Mouse (Mus musculus) G1E (cell line): Measurements from ENCODE around the gene Arl15. TPM values are rescaled to one million over a fixed set of nuclear protein-coding genes. Genes with fewer than 3 reads are reported as not detected.
A peak's percentile ranks its signal among the peaks of the same experiment; 100 is the strongest.

ENCODE experiments used
- ATAC-seq: 2 replicates; pipeline ENCODE4 v1.8.0; 2016; ENCODE audit warnings: mild to moderate bottlenecking; ENCODE audit not compliant: insufficient number of reproducible peaks, poor library complexity, low FRiP score, severe bottlenecking; ENCODE audit errors: extremely low read depth
- DNase-seq: peaks from one replicate; pipeline ENCODE4 v3.0.0; 2012; ENCODE audit warnings: low spot score
- H3K27me3 ChIP-seq: 2 replicates; pipeline ENCODE4 v1.6.1; 2012; ENCODE audit warnings: mild to moderate bottlenecking, low read length, inconsistent platforms; ENCODE audit not compliant: insufficient read depth
- H3K36me3 ChIP-seq: replicated peaks from 2 replicates; pipeline ENCODE3; 2012; ENCODE audit warnings: mild to moderate bottlenecking, inconsistent platforms
- H3K4me1 ChIP-seq: 2 replicates; pipeline ENCODE4 v1.6.1; 2012; ENCODE audit warnings: low read depth, low read length, inconsistent platforms, mixed read lengths; ENCODE audit not compliant: insufficient read depth
- H3K4me3 ChIP-seq: 2 replicates; pipeline ENCODE4 v1.5.1; 2012; ENCODE audit warnings: low read depth, mild to moderate bottlenecking, inconsistent platforms, low read length, moderate library complexity, mixed read lengths
- H3K9me3 ChIP-seq: replicated peaks from 2 replicates; pipeline ENCODE4 v1.6.1; 2012; ENCODE audit warnings: inconsistent platforms
- CTCF ChIP-seq: IDR thresholded peaks from 2 replicates; pipeline ENCODE4 v1.5.1; 2012; ENCODE audit warnings: low read depth, low read length, inconsistent platforms, mixed read lengths
- GATA1 ChIP-seq: IDR thresholded peaks from 2 replicates; pipeline ENCODE4 v1.6.1; 2012; ENCODE audit warnings: borderline replicate concordance, low read length, inconsistent platforms, mixed read lengths
- GATA2 ChIP-seq: IDR thresholded peaks from 2 replicates; pipeline ENCODE4 v1.6.1; 2012; ENCODE audit warnings: low read depth, low read length, inconsistent platforms, borderline replicate concordance
- POLR2AphosphoS5 ChIP-seq: IDR thresholded peaks from 2 replicates; pipeline ENCODE4 v1.6.1; 2012; ENCODE audit warnings: low read depth, low read length, inconsistent platforms; ENCODE audit not compliant: insufficient replicate concordance
- TAL1 ChIP-seq: conservative IDR thresholded peaks from 2 replicates; pipeline ENCODE4 v1.6.1; 2012; ENCODE audit warnings: low read depth, low read length, inconsistent platforms, mixed read lengths
- polyA plus RNA-seq: library from polyadenylated mRNA; stranded (reverse); fragments of >175 nt; gene quantifications from 2 replicates; pipeline ENCODE4 v1.2.3, GENCODE M21; 2012
- total RNA-seq, 2 experiments: library from RNA; stranded (forward) in 1 of 2; stranded (reverse) in 1 of 2; fragments of 200-1000 nt in 1 of 2; fragments of >200 nt in 1 of 2; fragmentation: Nextera tagmentation in 1 of 2; gene quantifications; 2 replicates each; pipeline ENCODE4 v1.2.3; 2014 to 2017

The Arl15 gene
- total and polyA plus RNA-seq, 3 experiments, result 3.2 to 73.8 (median 64.0) TPM

- Histone ChIP-seq H3K27me3 (no peaks in the 10 kb centered on the region), H3K4me3 (no peak overlapping the region), H3K9me3 (no peaks in the 10 kb centered on the region), H3K36me3 (peaks cover 21% of the 10 kb centered on the region), H3K4me1 (peaks cover 71% of the 10 kb centered on the region)
- DNase-seq (no peak), ATAC-seq (no peak)
- TF ChIP-seq TAL1, result no peak
- TF ChIP-seq GATA1, result no peak
- no peak for TF ChIP-seq CTCF
- TF ChIP-seq POLR2AphosphoS5, result no peak
- TF ChIP-seq GATA2, result no peak
These were observed 60.4 kb downstream of the Arl15 start for GRCm38 (mm10) chr13:113854551-113855312.

- Histone ChIP-seq H3K36me3 (peaks cover 25% of the 10 kb centered on the region), H3K9me3 (no peaks in the 10 kb centered on the region), H3K27me3 (no peaks in the 10 kb centered on the region), H3K4me3 (no peak overlapping the region), H3K4me1 (peaks cover 68% of the 10 kb centered on the region)
- no peak for ATAC-seq
- TF ChIP-seq GATA2, result no peak
- TF ChIP-seq POLR2AphosphoS5, result no peak
- no peak for TF ChIP-seq CTCF
- no peak for TF ChIP-seq GATA1
- DNase-seq, result no peak
These were observed 62.6 kb downstream of the Arl15 start for GRCm38 (mm10) chr13:113856946-113857345.

- H3K27me3 ChIP-seq, result no peaks in the 10 kb centered on the region
- ATAC-seq (peak; percentile 63), DNase-seq (peak; percentile 26)
- no peaks in the 10 kb centered on the region for H3K9me3 ChIP-seq
- peaks cover 29% of the 10 kb centered on the region for H3K36me3 ChIP-seq
- peaks cover 69% of the 10 kb centered on the region for H3K4me1 ChIP-seq
- H3K4me3 ChIP-seq, result peak overlapping the region; percentile 45; the same call in 1 of the 2 replicates
- TF ChIP-seq GATA1 (no peak), CTCF (no peak), GATA2 (no peak), POLR2AphosphoS5 (no peak), TAL1 (no peak)
These were observed 64.5 kb downstream of the Arl15 start for GRCm38 (mm10) chr13:113858667-113859391.

- H3K4me1 ChIP-seq, result peaks cover 64% of the 10 kb centered on the region
- peak; percentile 15 for DNase-seq
- H3K4me3 ChIP-seq, result peak overlapping the region; percentile 45; the same call in 1 of the 2 replicates
- H3K9me3 ChIP-seq, result no peaks in the 10 kb centered on the region
- ATAC-seq, result peak; percentile 73
- H3K36me3 ChIP-seq, result peaks cover 29% of the 10 kb centered on the region
- H3K27me3 ChIP-seq, result no peaks in the 10 kb centered on the region
- TF ChIP-seq CTCF (no peak), TAL1 (no peak), POLR2AphosphoS5 (no peak), GATA1 (no peak), GATA2 (no peak)
These were observed 65.1 kb downstream of the Arl15 start for GRCm38 (mm10) chr13:113859392-113859776.

GRCm38 (mm10) chr13:113860816-113861215, 66.5 kb downstream of the Arl15 start:
- no peak overlapping the region for H3K4me3 ChIP-seq
- ATAC-seq (no peak), DNase-seq (no peak)
- H3K4me1 ChIP-seq, result peaks cover 60% of the 10 kb centered on the region
- H3K27me3 ChIP-seq, result no peaks in the 10 kb centered on the region
- peaks cover 27% of the 10 kb centered on the region for H3K36me3 ChIP-seq
- TF ChIP-seq TAL1, result no peak
- TF ChIP-seq GATA1, result no peak
- TF ChIP-seq GATA2, result no peak
- no peak for TF ChIP-seq POLR2AphosphoS5
- TF ChIP-seq CTCF, result no peak
- no peaks in the 10 kb centered on the region for H3K9me3 ChIP-seq

GRCm38 (mm10) chr13:113861231-113861630, 66.9 kb downstream of the Arl15 start:
- TF ChIP-seq GATA2 (no peak), POLR2AphosphoS5 (no peak), TAL1 (no peak)
- H3K36me3 ChIP-seq, result peaks cover 26% of the 10 kb centered on the region
- DNase-seq, result no peak
- no peak overlapping the region for H3K4me3 ChIP-seq
- no peaks in the 10 kb centered on the region for H3K27me3 ChIP-seq
- peaks cover 58% of the 10 kb centered on the region for H3K4me1 ChIP-seq
- no peaks in the 10 kb centered on the region for H3K9me3 ChIP-seq
- no peak for ATAC-seq
